Mouse (Mus musculus): Measurements from ENCODE around the gene Mdfi.

Gene Mdfi

DNA sequence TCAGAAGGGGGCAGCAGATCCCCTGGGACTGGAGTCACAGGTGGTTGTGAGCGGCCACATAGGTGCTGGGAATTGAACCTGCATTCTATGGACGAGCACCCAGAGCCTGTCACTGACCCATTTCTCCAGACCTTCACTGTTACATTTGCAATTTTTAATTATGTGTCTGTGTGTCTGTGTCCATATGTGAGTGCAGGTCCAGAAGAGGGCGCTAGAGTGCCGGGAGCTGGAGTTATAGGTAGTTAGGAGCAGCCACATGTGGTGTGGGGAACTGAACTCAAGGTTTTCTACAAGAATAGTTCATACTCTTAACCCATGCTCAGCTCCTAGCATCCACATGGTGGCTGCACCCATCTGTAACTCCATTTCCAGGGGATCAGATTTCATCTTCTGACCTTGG lies 37.5 kb downstream of the Mdfi start:
- DNase-seq, result no peak

GRCm38 (mm10) chr17:47796156-47796816 lies 38.2 kb downstream of the Mdfi start:
- DNase-seq, result no peak

DNA sequence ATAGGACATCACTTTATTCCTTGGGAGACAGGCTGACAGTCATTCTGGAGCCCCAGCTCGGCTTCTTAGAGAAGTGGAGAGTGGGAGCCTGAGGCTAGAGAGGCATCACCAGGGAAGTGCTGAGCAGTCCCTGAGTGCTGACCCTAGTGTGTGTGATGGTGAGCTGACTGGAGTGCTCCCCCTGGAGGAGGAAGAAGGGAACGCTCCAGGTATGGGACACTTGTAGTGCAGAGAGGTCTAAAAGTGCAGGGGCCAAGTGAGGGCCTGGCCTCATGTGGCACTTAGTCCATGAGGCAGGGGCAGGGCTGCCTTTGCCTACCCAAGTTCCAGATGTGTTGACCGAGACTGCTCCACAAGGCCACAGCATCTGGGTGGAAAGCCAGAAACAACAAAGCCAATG lies 39.0 kb downstream of the Mdfi start:
- peak; percentile 52 to 57 for DNase-seq

DNA sequence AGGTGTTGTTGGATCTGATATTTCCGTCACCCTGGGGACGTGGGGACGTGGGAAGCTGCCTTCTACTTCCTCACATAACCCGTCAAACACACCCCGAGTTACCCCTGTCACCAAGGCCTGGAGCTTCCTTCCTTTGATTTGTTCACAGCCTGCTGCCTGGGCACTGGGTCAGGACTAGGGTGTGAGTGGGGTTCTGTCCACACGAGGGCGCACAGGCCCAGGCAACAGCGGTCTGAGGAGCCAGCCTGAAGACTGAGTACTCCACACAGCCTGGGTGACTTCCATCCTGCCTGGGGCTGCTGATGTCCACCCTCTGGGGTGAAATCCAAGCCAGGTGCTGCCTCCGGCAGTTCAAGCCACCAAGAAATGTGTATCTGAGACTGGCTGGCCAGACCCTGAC lies 41.1 kb downstream of the Mdfi start:
- peak; percentile 88 for DNase-seq

- DNase-seq, result peak; percentile 36 to 47
Measured at GRCm38 (mm10) chr17:47792098-47792863, 42.2 kb downstream of the Mdfi start.

DNA sequence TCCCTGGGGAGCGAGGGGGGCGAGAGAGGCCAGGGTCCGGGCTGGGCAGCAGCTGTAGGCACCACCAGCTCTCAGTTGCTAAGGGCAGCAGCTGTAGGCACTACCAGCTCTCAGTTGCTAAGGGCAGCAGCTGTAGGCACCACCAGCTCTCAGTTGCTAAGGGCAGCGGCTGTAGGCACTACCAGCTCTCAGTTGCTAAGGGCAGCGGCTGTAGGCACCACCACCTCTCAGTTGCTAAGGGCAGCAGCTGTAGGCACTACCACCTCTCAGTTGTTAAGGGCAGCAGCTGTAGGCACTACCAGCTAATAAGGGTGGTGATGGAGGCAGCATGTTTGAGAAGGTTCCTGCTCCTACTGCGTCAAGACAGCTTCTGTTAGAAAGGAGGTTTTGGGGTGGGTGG lies 45.5 kb downstream of the Mdfi start:
- no peak for DNase-seq

DNA sequence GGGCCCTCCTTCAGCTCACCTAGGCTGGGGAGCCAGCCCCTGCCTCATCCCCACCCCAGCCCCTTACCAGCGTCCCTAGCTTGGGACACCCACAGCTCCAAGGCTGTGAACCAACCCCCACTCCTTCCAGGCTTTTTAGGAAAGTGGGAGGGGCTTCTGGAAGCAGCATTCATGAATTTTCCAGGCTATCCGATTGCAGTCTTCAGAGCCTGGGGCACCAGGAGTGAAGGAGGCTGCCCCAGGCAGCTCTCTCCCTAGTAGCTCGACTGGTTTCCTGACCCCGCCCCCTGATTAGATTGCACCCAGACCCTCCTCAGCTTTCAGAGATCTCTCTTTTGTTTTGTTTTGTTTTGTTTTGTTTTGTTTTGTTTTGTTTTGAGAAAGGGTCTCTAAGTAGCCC lies 46.2 kb downstream of the Mdfi start:
- DNase-seq, result no peak

- no peak for DNase-seq
Measured at GRCm38 (mm10) chr17:47787632-47788031, 46.9 kb downstream of the Mdfi start.

DNA sequence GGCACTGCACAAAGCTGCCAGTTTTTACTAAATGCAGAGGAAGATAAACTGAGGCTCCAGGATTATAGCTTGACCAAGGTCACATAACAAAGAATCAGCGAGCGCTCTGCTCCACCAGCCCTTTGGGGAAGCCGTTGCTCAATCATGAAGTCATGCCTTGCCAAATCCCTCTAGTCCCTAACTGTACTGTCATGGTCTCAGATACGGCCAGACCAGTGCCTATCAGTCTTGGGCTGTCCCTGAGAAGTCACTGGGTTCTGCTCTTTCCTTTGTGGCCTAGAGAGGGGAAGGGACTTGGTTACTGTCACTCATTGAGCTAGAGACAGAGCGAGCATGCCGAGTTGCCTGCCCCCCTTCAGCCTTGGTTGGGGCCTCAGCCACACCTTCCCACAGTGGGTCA lies 50.1 kb downstream of the Mdfi start:
- DNase-seq, result no peak

DNA sequence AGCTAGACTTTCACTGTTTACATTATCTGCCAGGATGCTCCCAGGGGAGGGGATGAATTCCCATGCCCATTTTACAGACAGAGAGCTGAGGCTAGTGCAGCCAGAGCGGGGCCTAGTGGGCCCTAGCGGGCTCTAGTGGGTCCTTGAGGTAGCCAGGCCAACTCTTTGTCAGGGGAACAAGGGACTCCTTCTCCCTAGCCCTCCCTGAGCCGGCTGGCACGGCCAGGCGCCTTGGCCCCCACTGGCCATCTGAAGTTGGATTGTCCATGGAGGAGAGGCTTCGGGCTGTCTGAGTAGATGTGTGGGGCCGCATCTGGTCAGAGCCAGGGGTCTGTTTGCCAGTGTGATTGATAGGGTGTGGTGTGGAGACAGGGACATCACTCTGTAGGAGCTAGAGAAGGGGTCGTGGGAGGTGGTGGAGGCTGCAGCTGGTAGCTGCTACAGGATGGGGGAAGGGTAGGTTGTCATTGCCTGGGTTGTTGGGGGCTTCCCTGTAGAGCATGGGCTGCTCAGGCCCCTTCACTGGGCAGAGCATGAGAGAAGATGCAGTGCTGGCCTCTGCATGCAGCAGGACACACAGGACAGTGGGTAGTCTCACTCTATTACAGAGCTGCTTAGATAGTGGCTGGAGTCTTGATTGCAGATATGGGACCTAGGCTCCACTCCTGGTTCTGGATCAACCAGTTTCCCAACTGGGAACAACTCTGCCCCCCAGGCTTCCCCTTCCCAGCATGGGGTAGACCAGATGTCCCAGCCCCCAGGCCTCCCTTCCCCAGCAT lies 50.9 kb downstream of the Mdfi start:
- DNase-seq, result no peak

DNA sequence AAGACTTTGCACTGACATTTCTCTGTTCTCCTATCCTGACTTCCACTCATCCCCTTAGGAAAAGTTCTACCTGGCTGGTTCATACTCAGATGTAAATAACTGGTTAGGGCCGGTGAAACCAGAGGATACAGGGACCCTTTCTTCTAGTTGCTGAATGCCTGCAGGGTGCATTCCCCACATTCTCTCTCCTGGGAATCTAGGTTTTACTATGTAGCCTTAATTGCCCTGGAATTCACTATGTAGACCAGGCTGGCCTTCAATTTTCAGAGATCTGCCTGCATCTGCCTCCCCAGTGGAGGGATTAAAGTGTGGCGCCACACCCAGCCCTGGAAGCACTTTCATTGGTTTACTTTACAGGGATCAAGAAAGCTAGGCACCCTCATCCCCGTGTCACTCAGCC lies 52.0 kb downstream of the Mdfi start:
- DNase-seq, result no peak

DNA sequence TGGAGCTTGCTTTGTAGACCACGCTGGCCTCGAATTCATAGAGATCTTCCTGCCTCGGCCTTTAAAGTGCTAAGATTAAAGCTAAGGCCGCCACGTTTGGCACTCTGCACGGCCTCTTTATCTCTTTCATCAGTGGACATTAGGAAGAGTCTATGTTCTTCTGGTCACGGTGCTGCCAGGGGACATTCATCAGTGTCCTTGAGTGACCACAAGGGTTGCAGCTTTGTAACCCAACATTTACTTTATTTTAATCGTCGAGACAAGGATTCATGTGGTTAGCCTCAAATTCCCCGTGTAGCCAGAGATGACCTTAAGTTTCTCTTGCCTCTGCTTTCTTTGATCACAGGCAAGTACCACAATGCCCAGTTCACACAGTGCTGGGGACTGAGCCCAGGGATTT lies 54.0 kb downstream of the Mdfi start:
- DNase-seq, result no peak

GRCm38 (mm10) chr17:47777141-47777540 lies 57.4 kb downstream of the Mdfi start:
- DNase-seq, result no peak

GRCm38 (mm10) chr17:47773604-47774003 lies 60.9 kb downstream of the Mdfi start:
- DNase-seq, result no peak

DNA sequence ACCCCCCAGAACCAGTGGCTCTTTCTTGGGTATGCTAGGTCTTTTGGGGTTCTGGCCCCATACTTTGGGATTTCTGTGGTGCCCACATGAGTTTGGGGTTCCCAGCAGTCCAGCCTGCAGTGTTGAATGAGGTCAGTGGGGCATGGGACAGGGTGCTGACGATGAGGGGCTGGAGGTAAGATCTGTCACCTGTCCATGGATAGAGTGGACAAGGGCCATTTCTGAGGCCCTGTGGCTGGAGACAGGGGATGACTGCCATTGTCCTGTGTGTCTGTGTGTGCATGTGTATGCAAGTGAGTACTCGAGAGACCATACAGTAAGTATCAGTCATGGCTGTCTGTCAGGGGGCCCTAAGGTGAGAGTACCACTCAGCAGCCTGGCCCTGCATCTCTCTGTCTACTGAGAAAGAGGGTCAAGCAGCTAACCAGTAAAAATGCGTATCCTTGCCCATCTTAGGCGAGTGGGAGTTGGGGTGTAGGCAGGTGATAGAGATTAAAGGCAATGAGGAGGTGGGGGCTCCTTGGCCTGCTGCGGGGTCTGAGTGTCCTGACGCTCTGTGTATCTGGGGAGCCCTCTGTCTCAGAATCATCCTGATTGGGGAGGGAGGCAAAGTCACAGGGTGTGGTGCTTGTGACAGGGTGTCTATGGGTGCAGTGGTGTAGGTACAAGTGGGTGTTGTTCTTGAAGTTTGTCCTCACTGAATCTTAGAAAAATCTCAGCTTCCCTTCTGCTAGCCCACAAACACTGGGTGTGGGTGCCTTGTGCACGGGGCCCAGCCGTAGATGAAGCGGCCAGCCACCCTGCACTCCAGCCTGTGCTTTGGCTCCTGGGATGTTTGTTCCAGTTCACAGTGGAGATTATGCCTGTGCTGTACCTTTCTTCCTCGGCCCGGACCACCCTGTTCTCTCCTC lies 64.8 kb downstream of the Mdfi start:
- DNase-seq, result no peak

- DNase-seq, result no peak
Measured at GRCm38 (mm10) chr17:47768707-47769276, 65.7 kb downstream of the Mdfi start.

DNA sequence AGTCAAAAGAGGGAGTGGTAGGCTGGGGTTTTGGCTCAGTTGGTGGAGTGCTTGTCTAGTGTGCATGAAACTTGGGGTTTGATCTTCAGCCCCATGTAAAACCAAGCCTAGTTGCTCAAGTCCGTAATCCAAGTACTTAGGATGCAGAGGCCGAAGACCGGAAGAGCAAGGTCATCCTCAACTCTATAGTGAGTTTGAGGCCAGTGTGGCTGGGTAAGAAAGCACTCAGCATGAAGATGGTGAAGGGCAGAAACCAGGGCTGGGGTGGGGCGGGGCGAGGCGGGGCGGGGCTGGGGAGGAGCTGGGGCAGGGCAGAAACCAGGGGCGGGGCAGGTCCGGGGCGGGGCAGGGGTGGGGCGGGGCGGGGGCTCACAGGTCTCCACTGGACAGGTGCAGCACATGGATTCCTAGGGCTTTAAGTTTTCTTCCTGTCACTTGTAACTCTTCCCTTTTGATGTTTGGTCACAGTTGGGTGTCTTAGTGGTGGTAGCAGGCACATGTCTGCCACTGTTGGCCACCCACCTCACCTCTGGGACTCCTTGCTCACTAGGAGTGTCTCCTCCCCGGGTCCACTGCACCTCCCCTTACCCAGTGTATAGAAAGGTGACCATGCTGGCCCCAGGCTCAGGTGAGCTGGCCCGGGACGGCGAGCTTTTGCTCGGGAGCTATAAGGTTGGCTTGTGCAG lies 66.9 kb downstream of the Mdfi start:
- no peak for DNase-seq

DNA sequence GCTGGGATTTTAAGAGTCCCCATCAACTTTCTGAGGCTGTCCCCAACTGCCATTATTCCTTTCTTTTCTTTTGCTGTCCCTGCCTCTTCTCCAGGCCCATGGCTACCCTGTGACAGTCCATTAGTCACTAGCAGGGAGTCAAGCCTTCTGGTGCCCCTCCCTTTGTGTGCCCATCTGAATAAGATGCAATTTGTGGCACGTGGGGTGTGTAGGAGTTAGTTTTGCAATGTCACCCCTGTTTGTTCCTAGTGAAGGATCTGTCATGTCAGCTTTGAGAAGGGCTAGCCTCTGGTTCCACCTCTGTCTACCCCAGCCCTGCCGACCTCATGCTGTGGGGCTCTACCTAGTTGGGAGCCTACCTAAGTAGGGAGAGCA lies 67.4 kb downstream of the Mdfi start:
- DNase-seq, result no peak

DNA sequence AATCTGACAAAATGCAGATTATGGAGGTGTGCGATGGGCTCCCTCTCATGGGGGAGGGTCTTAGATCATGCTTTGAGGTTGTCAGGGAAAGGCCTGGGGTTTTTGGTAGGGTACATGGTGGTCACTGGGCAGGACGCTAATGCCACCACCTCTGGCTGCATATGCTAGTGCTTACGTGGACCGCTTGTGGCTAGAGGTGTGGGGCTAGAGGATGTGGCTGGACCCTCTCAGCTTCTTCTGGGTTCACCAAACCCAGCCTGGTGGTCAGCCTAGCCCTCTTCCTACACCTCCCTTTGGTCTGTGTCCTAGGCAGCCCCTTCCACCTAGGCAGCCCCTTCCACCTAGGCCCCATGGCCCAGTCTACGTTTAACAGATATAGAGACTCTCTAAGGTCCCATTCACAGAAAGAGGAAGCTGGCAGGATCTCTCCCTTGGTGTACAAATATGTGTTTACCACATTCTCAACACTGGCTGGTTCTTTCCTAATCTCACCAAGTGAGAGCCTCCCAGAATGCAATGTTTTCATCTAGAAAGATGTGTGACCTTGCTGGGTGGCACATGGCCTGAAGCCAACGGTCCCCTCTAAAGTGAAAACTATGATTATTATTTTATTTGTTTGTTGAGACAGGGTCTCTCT lies 68.0 kb downstream of the Mdfi start:
- DNase-seq, result no peak

- DNase-seq, result no peak
Measured at GRCm38 (mm10) chr17:47765986-47766385, 68.5 kb downstream of the Mdfi start.
